Mouse (Mus musculus): ENCODE data around the gene Rerg.

Gene Rerg

DNA sequence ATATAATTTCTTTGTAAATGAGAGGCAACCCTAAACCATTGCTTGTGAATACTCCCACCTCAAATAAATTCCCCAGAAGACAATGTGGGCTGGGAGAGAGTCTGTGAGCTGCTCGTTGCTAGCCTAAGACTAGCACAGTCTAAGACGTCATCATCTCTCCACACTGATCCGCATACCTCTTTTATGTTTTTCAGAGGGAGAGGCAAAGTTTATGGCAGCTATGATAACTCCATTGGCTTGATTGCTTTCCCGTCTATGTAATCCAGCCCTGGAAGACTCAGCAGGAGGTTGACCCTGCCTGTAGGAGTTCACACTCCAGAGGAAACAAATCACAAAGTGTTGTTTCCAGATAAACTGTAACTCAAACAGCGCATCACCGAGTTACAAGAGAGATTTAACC, 38.9 kb downstream of the Rerg start:
- DNase-seq (ENCODE audit: low spot score), result no peak

GRCm38 (mm10) chr6:137126861-137127260, 43.4 kb downstream of the Rerg start:
- no peak for DNase-seq (ENCODE audit: low spot score)

DNA sequence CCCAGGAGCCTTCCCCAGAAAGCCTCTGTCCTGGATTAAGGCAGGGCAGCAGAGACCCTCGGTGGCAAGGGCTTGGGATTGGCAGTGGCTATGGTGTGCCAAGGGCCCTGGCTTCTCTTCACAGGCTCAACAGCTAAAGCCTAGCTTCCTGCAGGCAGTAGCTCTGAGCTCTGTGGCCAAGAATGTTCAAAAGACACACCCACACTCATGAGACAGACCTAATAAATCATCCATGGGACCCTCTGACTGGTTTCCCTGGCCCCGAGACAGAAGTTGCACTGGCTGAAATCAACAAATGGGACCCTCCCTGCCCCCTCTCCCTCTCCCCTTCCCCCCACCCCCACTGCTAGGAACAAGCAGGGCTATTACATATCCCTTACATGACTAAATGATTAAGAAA, 44.1 kb downstream of the Rerg start:
- no peak for DNase-seq (ENCODE audit: low spot score)

DNA sequence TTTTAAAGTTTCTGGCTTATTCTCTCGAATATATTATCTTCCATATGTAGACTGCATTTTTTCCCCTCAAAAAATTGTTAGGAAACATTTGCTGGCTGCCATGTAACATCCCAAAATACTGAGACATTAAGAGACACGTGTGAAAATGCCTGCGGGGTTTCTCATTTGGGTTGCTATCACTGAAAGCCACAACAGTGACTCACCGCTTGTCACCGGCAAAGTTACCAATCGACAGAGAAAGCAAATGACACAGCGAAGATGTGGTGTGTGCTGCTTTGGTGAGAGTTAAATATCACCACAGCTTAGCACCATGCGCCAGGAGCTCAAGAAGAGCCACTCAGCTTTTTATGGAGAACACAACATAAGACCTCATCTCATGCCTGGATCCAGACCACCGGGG, 44.9 kb downstream of the Rerg start:
- no peak for DNase-seq (ENCODE audit: low spot score)

- no peak for DNase-seq (ENCODE audit: low spot score)
Observed at GRCm38 (mm10) chr6:137125006-137125405, 45.3 kb downstream of the Rerg start.

DNA sequence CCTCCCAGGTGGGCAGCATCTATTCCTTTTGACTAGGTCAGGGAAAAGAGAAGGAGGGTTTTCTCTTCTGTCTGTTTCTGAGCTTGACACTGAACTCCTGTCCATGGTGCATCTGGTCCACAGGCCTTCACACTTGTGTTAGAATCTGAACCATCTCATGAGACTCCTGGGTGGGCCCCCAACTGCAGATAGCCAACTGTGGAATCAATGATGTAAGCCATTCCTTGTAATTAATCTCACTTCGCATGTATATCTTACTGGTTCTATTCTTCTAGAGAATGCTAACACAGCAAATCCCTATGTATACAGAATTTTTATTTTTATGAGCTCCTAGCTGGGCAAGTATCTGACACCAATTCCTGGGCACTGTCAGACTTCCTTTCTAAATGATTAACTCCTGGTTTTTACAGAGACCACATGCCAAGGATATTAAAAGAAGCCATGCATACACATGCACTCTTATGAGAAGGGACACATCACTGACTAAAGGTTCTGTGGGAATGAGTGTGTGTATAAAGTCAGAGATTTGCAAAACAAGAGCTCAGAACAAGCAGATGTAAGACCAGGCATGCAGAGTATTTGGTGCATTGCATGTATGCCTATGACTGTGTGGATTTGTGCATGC, 53.3 kb downstream of the Rerg start:
- no peak for DNase-seq (ENCODE audit: low spot score)

DNA sequence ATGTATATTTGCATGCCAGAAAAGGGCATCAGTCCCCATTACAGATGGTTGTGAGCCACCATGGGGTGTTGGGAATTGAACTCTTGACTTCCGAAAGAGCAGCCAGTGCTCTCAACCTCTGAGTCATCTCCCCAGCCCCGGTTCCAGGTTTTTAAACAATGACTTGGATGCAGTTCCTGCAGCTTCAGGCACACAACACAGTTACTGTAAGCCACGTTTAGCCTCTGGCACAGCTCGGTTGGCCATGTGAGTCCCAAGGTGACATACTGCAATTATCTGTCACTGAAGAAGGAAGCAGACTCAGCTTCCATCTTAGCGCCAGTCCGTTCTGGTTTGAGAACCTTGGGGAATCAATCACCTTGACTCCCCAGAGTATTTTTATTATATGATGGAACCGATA, 55.4 kb downstream of the Rerg start:
- DNase-seq (ENCODE audit: low spot score), result no peak

- no peak for DNase-seq (ENCODE audit: low spot score)
Observed at GRCm38 (mm10) chr6:137111266-137111813, 59.0 kb downstream of the Rerg start.

- DNase-seq (ENCODE audit: low spot score), result no peak
Observed at GRCm38 (mm10) chr6:137110778-137111174, 59.5 kb downstream of the Rerg start.

DNA sequence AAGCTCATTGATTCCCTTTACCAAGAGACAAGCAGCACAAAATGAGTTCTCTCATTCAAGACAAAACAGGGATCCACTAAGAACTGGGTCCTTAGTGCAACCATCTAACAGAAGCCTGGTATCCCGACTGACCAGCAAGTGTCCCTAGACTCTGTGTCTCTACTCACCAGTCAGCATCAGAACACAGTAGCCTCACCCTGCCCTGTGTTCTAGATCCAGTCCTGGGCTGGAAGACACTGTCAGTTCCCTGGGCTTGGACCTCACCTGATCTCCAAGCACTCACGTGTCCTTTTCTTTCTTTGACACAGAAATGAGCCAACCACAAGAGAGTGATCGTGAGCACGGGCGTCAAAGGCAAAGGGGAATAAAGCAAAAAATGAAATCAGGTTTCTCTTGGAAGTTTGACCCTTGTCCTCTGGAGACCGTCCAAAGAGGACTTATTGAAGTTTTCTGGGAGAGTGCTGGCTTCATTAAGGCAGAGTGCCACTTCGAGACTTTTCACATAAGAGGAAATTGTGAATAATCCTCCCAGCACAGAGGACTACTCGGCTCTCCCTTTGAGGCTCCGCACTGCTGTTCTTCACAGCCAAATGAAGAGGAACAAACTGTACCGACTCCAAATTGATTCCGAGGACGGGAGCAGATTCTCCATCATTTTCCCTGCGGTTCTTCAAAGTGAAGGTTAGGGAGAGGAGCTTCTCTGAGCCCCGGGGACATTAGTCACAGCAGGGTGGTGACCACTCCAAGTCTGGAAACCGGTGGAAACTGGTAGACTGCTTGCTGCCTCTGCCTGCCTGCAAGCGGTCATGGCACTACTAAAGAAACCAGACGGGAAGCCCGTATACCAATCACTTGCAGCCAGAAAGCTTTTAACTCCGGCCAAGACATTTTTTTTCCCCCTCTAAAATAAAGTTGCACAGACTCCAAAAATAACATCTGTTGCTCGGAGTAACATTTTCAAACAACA, 60.2 kb downstream of the Rerg start:
- DNase-seq (ENCODE audit: low spot score), result no peak

- DNase-seq (ENCODE audit: low spot score), result no peak
Observed at GRCm38 (mm10) chr6:137105285-137105684, 65.0 kb downstream of the Rerg start.

GRCm38 (mm10) chr6:137102662-137103179, 67.6 kb downstream of the Rerg start:
- DNase-seq (ENCODE audit: low spot score), result no peak

DNA sequence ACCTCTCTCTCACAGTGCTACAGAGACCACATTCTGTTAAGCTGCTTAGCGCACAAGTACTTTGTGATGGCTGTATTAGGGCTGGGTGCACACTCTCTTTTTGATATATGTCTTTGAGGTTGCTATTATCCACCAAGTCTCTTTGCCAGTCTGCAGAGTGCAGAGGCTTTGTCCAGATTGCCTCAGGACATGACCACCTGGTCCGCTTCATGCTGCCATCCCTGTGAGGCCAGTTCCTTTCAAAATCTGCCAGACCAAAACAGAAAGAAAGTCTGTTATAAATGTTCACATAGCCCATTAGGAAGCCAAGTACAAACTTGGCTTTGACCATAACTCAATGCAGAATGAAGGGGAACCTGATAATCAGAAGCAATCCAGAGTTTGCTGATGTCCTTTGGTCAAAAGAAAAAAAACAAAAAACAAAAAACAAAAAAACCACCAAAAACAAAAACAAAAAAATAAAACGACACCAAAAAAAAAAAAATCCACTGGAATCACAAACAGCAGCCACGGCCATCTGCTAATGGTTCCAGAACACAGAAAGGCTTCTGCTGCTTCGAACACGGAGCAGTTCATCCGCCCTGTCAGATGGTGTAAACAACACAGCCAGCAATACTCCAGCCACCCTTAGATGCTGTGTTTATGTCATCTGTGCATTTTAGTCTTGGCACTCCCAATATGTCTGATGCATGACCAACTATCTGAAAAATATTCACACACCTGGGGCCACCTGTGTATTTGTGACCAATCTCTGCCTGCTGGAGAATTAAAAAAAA, 68.2 kb downstream of the Rerg start:
- no peak for DNase-seq (ENCODE audit: low spot score)

- peak; percentile 28 for DNase-seq (ENCODE audit: low spot score)
Observed at GRCm38 (mm10) chr6:137100259-137100658, 70.0 kb downstream of the Rerg start.

GRCm38 (mm10) chr6:137098232-137099191, 71.8 kb downstream of the Rerg start:
- DNase-seq (ENCODE audit: low spot score), result peak; percentile 72

GRCm38 (mm10) chr6:137094475-137094874, 75.8 kb downstream of the Rerg start:
- no peak for DNase-seq (ENCODE audit: low spot score)

GRCm38 (mm10) chr6:137088469-137088868, 81.8 kb downstream of the Rerg start:
- no peak for DNase-seq (ENCODE audit: low spot score)

GRCm38 (mm10) chr6:137087956-137088355, 82.3 kb downstream of the Rerg start:
- no peak for DNase-seq (ENCODE audit: low spot score)

GRCm38 (mm10) chr6:137087470-137087869, 82.8 kb downstream of the Rerg start:
- no peak for DNase-seq (ENCODE audit: low spot score)

GRCm38 (mm10) chr6:137079701-137080100, 90.6 kb downstream of the Rerg start:
- no peak for DNase-seq (ENCODE audit: low spot score)

DNA sequence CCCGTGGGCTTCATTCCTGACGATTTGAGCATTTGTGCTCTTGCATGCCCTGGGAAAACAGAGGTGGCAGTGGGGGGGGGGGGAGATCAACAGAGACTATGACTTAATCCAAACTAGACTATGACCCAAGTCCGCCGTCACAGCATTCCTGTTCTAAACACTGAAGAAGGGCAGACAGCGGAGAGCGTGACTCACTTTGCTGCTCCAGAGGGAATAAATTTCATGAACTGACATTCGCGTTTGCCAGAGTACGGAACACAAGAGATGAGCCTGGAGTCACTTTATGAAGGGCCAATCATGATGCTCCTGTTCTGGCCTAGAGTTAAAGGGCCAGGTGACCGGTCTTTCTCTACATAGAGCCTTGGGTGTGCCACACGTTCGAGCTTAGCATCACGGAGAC, 93.6 kb downstream of the Rerg start:
- DNase-seq (ENCODE audit: low spot score), result no peak

Data from retina, embryonic 14.5 days (tissue).